Mouse (Mus musculus) adrenal gland, adult (tissue): ENCODE data around the gene Fem1a.

Source experiments
- DNase-seq, 2 experiments: peaks; one replicate each; pipeline ENCODE4 v3.0.0; 2022 to 2023; ENCODE audit warnings: low spot score in 1 of 2; ENCODE audit not compliant: inconsistent age in 2 of 2

Fem1a gene

GRCm38 (mm10) chr17:56254695-56255094 is 1.9 kb upstream of the Fem1a start:
- DNase-seq, result peak; percentile 29 to 42

- DNase-seq, result peak; percentile 67 to 80
Measured at GRCm38 (mm10) chr17:56255429-56255828, 1.2 kb upstream of the Fem1a start.

DNA sequence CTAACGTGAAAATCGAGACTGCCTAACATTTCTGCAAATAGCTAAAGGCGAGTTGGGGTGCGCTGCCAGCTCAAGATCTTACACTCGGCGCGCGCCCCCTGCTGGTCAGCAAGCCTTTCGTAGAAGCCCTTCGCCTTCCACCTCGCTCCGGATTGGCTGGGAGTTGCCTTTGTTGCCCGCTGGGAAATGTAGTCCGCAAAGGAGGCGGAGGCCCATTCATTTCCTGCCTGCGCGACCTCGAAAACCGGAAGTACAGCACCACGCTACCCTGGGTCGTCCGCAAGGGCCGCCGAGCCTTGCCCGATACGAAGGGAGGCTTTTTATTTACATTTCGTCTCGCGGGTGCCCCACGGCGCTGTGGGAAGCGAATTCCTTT is 759 bp upstream of the Fem1a start:
- DNase-seq, result peak; percentile 98 to 99

GRCm38 (mm10) chr17:56257181-56257894 is 728 bp downstream of the Fem1a start:
- DNase-seq, result peak in 1 of 2 experiments; percentile 71

- peak; percentile 27 to 44 for DNase-seq
Measured at GRCm38 (mm10) chr17:56258269-56258668, 1.7 kb downstream of the Fem1a start.

DNA sequence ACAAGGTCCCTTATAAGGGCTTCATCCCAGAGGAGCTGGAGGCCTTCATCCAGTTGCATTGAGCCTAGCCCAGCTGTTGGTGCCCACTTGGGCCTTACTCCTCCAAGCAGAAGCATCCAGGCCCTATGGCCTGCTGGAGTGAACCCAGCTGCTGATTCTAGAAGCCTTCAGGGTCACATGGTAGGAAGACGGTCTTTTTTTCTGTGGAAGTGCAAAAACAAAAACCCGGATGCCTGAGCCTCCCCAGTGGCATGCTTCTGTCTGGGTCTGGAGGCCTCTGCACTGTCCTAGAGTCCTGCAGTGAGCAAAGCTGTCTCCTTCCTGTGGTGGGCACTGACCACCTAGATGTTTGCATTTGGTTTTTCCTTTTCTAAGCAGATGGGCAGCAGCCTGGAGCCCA is 2.2 kb downstream of the Fem1a start:
- DNase-seq, result peak in 1 of 2 experiments; percentile 23

GRCm38 (mm10) chr17:56259301-56260037 is 2.9 kb downstream of the Fem1a start:
- peak; percentile 11 to 35 for DNase-seq

- peak in 1 of 2 experiments; percentile 45 for DNase-seq
Measured at GRCm38 (mm10) chr17:56261166-56261565, 4.6 kb downstream of the Fem1a start.

- peak in 1 of 2 experiments; percentile 46 for DNase-seq
Measured at GRCm38 (mm10) chr17:56262645-56263094, 6.1 kb downstream of the Fem1a start.

- peak; percentile 80 to 93 for DNase-seq
Measured at GRCm38 (mm10) chr17:56264020-56264419, 7.4 kb downstream of the Fem1a start.

GRCm38 (mm10) chr17:56265011-56265410 is 8.4 kb downstream of the Fem1a start:
- DNase-seq, result peak in 1 of 2 experiments; percentile 76

DNA sequence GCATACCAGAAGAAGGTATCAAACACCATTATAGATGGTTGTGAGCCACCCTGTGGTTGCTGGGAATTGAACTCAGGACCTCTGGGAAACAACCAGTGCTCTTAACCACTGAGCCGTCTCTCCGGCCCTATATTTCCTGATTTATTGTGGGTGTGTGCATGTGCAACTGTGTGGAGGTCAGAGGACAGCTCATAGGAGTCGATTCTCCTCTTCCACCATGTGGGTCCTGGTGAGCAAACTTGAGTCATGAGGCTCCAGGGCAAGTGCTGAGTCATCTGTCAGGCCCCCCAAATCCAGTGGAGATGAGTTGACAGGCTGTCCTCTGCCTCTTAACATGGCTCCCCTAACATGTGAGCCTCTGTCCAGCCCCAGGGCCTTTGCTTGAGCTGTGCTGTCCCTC is 9.3 kb downstream of the Fem1a start:
- DNase-seq, result peak in 1 of 2 experiments; percentile 61

DNA sequence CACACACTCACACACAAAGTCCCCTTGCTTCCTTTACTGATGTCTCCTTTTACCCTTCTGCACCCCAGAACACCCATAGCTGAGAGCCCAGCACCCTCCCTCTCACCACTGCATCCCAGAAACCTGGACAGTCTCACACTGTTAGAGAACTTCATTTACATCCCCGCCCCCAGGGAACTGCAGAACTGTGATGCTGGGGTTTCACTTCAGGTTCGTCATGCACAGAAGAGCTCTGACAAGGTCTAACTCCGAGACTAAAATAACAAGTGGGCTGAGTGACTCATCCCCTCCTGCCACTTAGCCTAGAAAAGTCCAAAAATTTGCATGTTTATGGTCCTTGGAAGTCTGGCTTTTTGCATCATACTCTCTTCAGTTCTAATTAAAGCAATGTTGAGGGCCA is 9.7 kb downstream of the Fem1a start:
- peak; percentile 77 to 91 for DNase-seq

GRCm38 (mm10) chr17:56269153-56269630 is 12.6 kb downstream of the Fem1a start:
- DNase-seq, result peak; percentile 61 to 87

DNA sequence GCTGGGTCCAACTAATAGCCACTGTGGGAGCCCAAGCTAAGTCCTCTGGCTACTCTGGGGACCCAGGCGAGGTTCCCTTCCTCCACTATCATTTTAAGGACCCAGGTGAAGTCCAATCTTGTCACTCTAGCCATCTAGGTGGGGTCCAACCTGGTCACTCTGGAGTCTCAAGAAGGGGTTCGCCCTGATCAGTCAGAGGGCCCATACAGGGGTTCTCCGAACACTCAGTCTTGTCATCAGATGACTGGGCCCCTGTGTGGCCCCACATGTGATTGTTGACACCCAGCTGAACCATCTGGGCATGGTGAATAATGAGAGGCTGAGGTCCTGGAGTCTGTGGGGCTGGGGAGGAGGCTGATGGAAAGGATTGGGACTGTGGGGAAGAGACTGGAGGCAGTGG is 13.1 kb downstream of the Fem1a start:
- no peak for DNase-seq

- DNase-seq, result peak in 1 of 2 experiments; percentile 60
Measured at GRCm38 (mm10) chr17:56271609-56272253, 15.1 kb downstream of the Fem1a start.

- peak in 1 of 2 experiments; percentile 54 for DNase-seq
Measured at GRCm38 (mm10) chr17:56272644-56273043, 16.0 kb downstream of the Fem1a start.

GRCm38 (mm10) chr17:56273482-56273881 is 16.9 kb downstream of the Fem1a start:
- no peak for DNase-seq

DNA sequence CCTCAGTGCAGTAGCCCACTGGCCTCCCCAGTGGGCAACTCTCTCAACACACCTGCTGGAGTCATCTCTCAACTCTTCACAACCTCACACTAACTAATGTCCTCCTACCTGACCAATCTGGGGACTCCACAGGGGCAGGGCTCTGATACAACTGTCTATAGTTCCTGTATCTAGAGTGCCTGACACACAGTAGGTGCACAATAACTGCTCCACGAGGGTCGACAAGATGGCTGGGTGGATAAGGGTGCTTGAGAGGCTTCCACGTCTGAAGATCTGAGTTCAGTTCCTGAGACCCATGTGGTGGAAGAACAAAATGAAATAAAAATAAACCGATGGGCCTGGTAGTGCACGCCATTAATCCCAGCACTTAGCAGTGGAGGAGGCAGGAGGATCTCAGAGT is 17.4 kb downstream of the Fem1a start:
- DNase-seq, result no peak

DNA sequence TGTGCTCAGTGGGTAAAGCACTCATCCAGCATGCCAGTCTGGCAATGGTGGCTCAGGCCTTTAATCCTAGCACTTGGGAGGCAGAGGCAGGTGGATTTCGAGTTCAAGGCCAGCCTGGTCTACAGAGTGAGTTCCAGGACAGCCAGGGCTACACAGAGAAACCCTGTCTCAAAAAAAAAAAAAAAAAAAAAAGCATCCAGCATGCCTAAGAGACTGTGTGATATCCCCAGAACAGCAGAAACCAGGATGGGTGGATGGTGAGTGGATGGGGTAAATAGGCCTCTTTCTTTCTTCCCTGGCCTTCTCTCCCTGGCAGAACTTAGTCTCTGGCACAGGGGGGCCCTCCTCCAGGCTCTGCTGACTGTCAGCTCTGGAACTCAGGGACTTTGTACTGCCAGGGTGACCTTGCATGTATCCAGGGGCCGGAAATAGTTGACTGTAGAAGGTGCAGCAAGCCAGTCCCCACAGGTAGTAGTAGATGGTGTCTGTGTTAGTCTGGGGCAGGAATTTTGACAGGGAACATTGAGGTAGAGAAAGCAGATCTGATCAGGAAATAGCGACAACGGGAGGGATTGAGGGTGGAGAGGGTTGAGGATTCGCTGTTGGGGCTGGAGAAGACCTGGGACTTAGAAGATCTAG is 19.4 kb downstream of the Fem1a start:
- DNase-seq, result peak; percentile 72 to 87
